Mouse (Mus musculus) liver, embryonic 11.5 days (tissue): ENCODE data around the gene Ramp3. TPM values are rescaled to one million over a fixed set of nuclear protein-coding genes. Genes with fewer than 3 reads are reported as not detected.

Experiments used
- ATAC-seq: fragments of 200-750 bp; cut with Nextera tagmentation; replicated peaks from 2 replicates; pipeline ENCODE4 v1.8.0; 2017; ENCODE audit warnings: moderate number of reproducible peaks, mild to moderate bottlenecking, moderate TSS enrichment, moderate library complexity; ENCODE audit not compliant: low FRiP score
- DNase-seq: peaks from one replicate; pipeline ENCODE4 v3.0.0-alpha.2; 2017; ENCODE audit warnings: low spot score
- H3K27ac ChIP-seq: fragments of 300-500 bp; sonication (generic); 2 replicates; pipeline ENCODE4 v1.5.1; 2014; ENCODE audit warnings: mild to moderate bottlenecking, low read depth, low read length, control low read depth
- H3K27me3 ChIP-seq: fragments of 300-500 bp; sonication (generic); replicated peaks from 2 replicates; pipeline ENCODE4 v1.6.1; 2014; ENCODE audit warnings: low read length, mixed read lengths; ENCODE audit not compliant: control insufficient read depth, insufficient read depth
- H3K36me3 ChIP-seq: fragments of 300-500 bp; sonication (generic); 2 replicates; pipeline ENCODE4 v1.6.1; 2014; ENCODE audit warnings: mild to moderate bottlenecking, low read length, moderate library complexity, mixed read lengths; ENCODE audit not compliant: control insufficient read depth, insufficient read depth
- H3K4me1 ChIP-seq: fragments of 300-500 bp; sonication (generic); replicated peaks from 2 replicates; pipeline ENCODE4 v1.6.1; 2014; ENCODE audit warnings: low read length, mixed read lengths; ENCODE audit not compliant: control insufficient read depth, insufficient read depth
- H3K4me2 ChIP-seq: fragments of 300-500 bp; sonication (generic); 2 replicates; pipeline ENCODE4 v1.6.1; 2014; ENCODE audit warnings: mild to moderate bottlenecking, control low read depth, moderate library complexity
- H3K4me3 ChIP-seq: fragments of 300-500 bp; sonication (generic); 2 replicates; pipeline ENCODE4 v1.5.1; 2014; ENCODE audit warnings: low read depth, low read length, control low read depth
- H3K9ac ChIP-seq: fragments of 300-500 bp; sonication (generic); 2 replicates; pipeline ENCODE4 v1.6.1; 2014; ENCODE audit warnings: low read depth, low read length, control low read depth
- H3K9me3 ChIP-seq: fragments of 300-500 bp; sonication (generic); 2 replicates; pipeline ENCODE4 v1.6.1; 2016; ENCODE audit warnings: low read length, inconsistent platforms, mixed read lengths; ENCODE audit not compliant: control insufficient read depth
- WGBS: fragments of 180-500 bp; shearing (Covaris S2); extraction: QIAGEN DNeasy Blood & Tissue Kit; methylation state at CpG from one replicate; pipeline ENCODE4 v1.1.7; 2014; 5-methylcytosine and 5-hydroxymethylcytosine counted together
- polyA plus RNA-seq: library from polyadenylated mRNA; unstranded; fragments of >200 nt; fragmentation: Nextera tagmentation; extraction: Ambion mirVana; gene quantifications from 2 replicates; pipeline ENCODE4 v1.2.1, GENCODE M21; 2014

Ramp3 gene
- 0.34 and 0.53 TPM in 2 replicates for polyA plus RNA-seq

- Histone ChIP-seq H3K4me2 (peak within 1 kb of the TSS; percentile 66), H3K9ac (no peak within 1 kb of the TSS), H3K4me1 (no peaks in the 10 kb centered on the region), H3K4me3 (peak within 1 kb of the TSS; percentile 42), H3K9me3 (no peaks in the 10 kb centered on the region), H3K36me3 (no peaks in the 10 kb centered on the region), H3K27me3 (peaks cover 6% of the 10 kb centered on the region; the same call in 1 of the 2 replicates), H3K27ac (no peak within 1 kb of the TSS)
- peak; percentile 60 for DNase-seq
- peak; percentile 57; the same call in 1 of the 2 replicates for ATAC-seq
- under 1% methylated on average over 18 of the region's 18 CpGs for WGBS
Observed at GRCm38 (mm10) chr11:6658271-6658670, at the start of gene Ramp3. Gene Ramp3, plus strand, starts transcription at chr11:6658521.

GRCm38 (mm10) chr11:6615250-6616205 is 42.8 kb upstream of the Ramp3 start:
- H3K4me3 ChIP-seq, result no peak overlapping the region
- no peaks in the 10 kb centered on the region for H3K4me1 ChIP-seq
- DNase-seq, result no peak
- no peaks in the 10 kb centered on the region for H3K9me3 ChIP-seq
- ATAC-seq, result no peak
- WGBS, result 82% methylated on average over 12 of the region's 12 CpGs
- H3K27ac ChIP-seq, result no peak overlapping the region
- peaks cover 64% of the 10 kb centered on the region for H3K36me3 ChIP-seq
- no peak overlapping the region for H3K9ac ChIP-seq
- no peaks in the 10 kb centered on the region for H3K27me3 ChIP-seq
- no peak overlapping the region for H3K4me2 ChIP-seq

GRCm38 (mm10) chr11:6623704-6624103 is 34.6 kb upstream of the Ramp3 start:
- H3K27me3 ChIP-seq, result no peaks in the 10 kb centered on the region
- H3K4me3 ChIP-seq, result peak overlapping the region; percentile 85
- WGBS, result 63% methylated on average over 10 of the region's 10 CpGs
- peaks cover 53% of the 10 kb centered on the region for H3K36me3 ChIP-seq
- no peak for DNase-seq
- ATAC-seq, result no peak
- H3K27ac ChIP-seq, result peak overlapping the region; percentile 48; the same call in 1 of the 2 replicates
- H3K4me2 ChIP-seq, result peak overlapping the region; percentile 92
- H3K9ac ChIP-seq, result peak overlapping the region; percentile 88
- no peaks in the 10 kb centered on the region for H3K9me3 ChIP-seq
- peaks cover 26% of the 10 kb centered on the region for H3K4me1 ChIP-seq

GRCm38 (mm10) chr11:6624619-6625382 is 33.5 kb upstream of the Ramp3 start:
- H3K27me3 ChIP-seq, result no peaks in the 10 kb centered on the region
- H3K9ac ChIP-seq, result peak overlapping the region; percentile 88
- peaks cover 26% of the 10 kb centered on the region for H3K4me1 ChIP-seq
- 45% methylated on average over 14 of the region's 14 CpGs for WGBS
- peak overlapping the region; percentile 92 for H3K4me2 ChIP-seq
- no peaks in the 10 kb centered on the region for H3K9me3 ChIP-seq
- H3K36me3 ChIP-seq, result peaks cover 42% of the 10 kb centered on the region
- peak overlapping the region; percentile 91 for H3K27ac ChIP-seq
- ATAC-seq, result no peak
- peak overlapping the region; percentile 85 for H3K4me3 ChIP-seq
- no peak for DNase-seq

- peak within 1 kb of the TSS; percentile 91 for H3K27ac ChIP-seq
- ATAC-seq (peak; percentile 87), DNase-seq (peak; percentile 94)
- under 1% methylated on average over 66 of the region's 66 CpGs for WGBS
- H3K27me3 ChIP-seq, result no peaks in the 10 kb centered on the region
- H3K4me3 ChIP-seq, result peak within 1 kb of the TSS; percentile 85
- H3K36me3 ChIP-seq, result peaks cover 33% of the 10 kb centered on the region
- H3K4me2 ChIP-seq, result peak within 1 kb of the TSS; percentile 94
- no peaks in the 10 kb centered on the region for H3K9me3 ChIP-seq
- peak within 1 kb of the TSS; percentile 88 for H3K9ac ChIP-seq
- peaks cover 26% of the 10 kb centered on the region for H3K4me1 ChIP-seq
Observed at GRCm38 (mm10) chr11:6625478-6626387, 32.6 kb upstream of the Ramp3 start, which contains the start of gene Tbrg4. Gene Tbrg4, minus strand, starts transcription at chr11:6626067.

GRCm38 (mm10) chr11:6626388-6626772 is 31.9 kb upstream of the Ramp3 start:
- Histone ChIP-seq H3K4me2 (peak overlapping the region; percentile 94), H3K36me3 (peaks cover 27% of the 10 kb centered on the region), H3K27ac (peak overlapping the region; percentile 91), H3K9me3 (no peaks in the 10 kb centered on the region), H3K4me3 (peak overlapping the region; percentile 85), H3K4me1 (peaks cover 26% of the 10 kb centered on the region), H3K27me3 (no peaks in the 10 kb centered on the region), H3K9ac (peak overlapping the region; percentile 88)
- WGBS, result 9% methylated on average over 16 of the region's 16 CpGs
- DNase-seq (no peak), ATAC-seq (peak; percentile 10; the same call in 1 of the 2 replicates)

- Histone ChIP-seq H3K9me3 (no peaks in the 10 kb centered on the region), H3K4me1 (peaks cover 26% of the 10 kb centered on the region), H3K9ac (no peak overlapping the region), H3K4me2 (no peak overlapping the region), H3K27ac (peak overlapping the region; percentile 59; the same call in 1 of the 2 replicates), H3K36me3 (peaks cover 18% of the 10 kb centered on the region), H3K27me3 (no peaks in the 10 kb centered on the region), H3K4me3 (no peak overlapping the region)
- no peak for DNase-seq
- ATAC-seq, result no peak
- 57% methylated on average over 4 of the region's 4 CpGs for WGBS
Observed at GRCm38 (mm10) chr11:6627731-6628130, 30.6 kb upstream of the Ramp3 start.
